Mouse (Mus musculus) lung, postnatal 0 days (tissue): ENCODE measurements around the gene Lyrm7.

Experiments used
- CTCF ChIP-seq: IDR thresholded peaks from 2 replicates; pipeline ENCODE4 v1.5.1; 2016; ENCODE audit warnings: antibody characterized with exemption, mild to moderate bottlenecking
- EP300 ChIP-seq: IDR thresholded peaks from 2 replicates; pipeline ENCODE4 v1.6.1; 2016; ENCODE audit warnings: antibody characterized with exemption, mild to moderate bottlenecking, control low read depth

DNA sequence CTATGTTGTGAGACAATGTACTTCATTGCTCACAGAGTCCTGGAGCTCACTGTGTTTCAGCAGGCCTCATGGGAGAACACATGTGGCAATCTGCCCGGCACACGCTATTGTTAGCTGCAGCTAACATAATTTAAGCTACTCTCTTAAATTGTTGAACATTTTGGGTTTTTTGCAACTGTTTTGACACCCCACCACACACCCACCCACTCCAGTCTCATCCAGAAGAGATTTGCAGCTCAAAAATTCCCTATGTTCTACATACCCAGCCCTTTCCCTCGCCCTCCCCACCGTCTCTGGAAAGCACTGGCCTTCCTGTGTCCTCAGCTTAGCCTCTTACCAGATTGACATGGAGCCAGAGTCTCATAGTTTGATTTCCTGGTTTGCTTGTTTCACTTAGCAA, 55.5 kb downstream of the Lyrm7 start:
- TF ChIP-seq CTCF = no peak
- TF ChIP-seq EP300 = no peak
